Mouse (Mus musculus) heart, adult 2 months (tissue): Measurements from ENCODE around the gene Hs2st1.

ENCODE experiments used
- CTCF ChIP-seq: fragments of 200-600 bp; IDR thresholded peaks from 2 replicates; pipeline ENCODE4 v1.8.1; 2022; ENCODE audit warnings: antibody characterized with exemption, mild to moderate bottlenecking, moderate library complexity
- POLR2A ChIP-seq: fragments of 200-500 bp; IDR thresholded peaks from 2 replicates; pipeline ENCODE4 v1.6.1; 2011; ENCODE audit warnings: mild to moderate bottlenecking, low read depth, low read length, control low read depth; ENCODE audit not compliant: insufficient read depth

DNA sequence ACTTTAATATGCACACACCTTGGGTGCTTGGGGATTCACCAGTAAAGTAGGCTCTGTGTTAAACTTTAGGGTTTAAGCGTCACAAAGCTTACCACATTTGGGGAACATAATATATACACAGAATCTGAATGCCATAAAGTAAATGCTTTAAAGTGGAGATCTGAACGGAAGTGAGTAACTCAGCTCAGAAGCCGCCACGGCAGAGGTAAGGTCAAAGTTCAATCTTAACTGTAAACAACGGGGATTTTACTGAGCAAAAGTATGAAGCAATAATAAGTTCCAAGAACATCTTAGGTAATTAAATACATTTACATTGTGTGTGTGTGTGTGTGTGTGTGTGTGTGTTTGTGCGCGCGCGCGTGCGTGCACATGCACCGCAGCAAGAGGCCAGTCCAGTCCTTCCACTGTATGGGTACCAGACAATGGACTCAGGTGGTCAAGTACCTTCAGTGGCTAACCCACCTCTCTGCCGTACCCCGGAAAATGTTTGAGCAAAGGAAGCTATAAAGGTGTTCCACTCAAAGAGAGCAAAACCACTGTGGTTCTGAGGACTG, 123.8 kb downstream of the Hs2st1 start:
- no peak for TF ChIP-seq CTCF
- no peak for TF ChIP-seq POLR2A
